Mouse (Mus musculus) gastrocnemius, adult 18-20 months (tissue): ENCODE measurements around the gene Syt2. TPM values are rescaled to one million over a fixed set of nuclear protein-coding genes. Genes with fewer than 3 reads are reported as not detected.
A peak's percentile ranks its signal among the peaks of the same experiment; 100 is the strongest.

Source experiments
- DNase-seq: peaks from one replicate; pipeline ENCODE4 v3.0.0; 2021; ENCODE audit warnings: low spot score
- total RNA-seq, 2 experiments: library from RNA; stranded (reverse); gene quantifications; 2 replicates each; pipeline ENCODE4 v1.2.3; 2021

Syt2 gene
- total RNA-seq, 2 experiments from 2014 or later: not detected

GRCm38 (mm10) chr1:134703232-134703631, 56.8 kb downstream of the Syt2 start:
- no peak for DNase-seq

DNA sequence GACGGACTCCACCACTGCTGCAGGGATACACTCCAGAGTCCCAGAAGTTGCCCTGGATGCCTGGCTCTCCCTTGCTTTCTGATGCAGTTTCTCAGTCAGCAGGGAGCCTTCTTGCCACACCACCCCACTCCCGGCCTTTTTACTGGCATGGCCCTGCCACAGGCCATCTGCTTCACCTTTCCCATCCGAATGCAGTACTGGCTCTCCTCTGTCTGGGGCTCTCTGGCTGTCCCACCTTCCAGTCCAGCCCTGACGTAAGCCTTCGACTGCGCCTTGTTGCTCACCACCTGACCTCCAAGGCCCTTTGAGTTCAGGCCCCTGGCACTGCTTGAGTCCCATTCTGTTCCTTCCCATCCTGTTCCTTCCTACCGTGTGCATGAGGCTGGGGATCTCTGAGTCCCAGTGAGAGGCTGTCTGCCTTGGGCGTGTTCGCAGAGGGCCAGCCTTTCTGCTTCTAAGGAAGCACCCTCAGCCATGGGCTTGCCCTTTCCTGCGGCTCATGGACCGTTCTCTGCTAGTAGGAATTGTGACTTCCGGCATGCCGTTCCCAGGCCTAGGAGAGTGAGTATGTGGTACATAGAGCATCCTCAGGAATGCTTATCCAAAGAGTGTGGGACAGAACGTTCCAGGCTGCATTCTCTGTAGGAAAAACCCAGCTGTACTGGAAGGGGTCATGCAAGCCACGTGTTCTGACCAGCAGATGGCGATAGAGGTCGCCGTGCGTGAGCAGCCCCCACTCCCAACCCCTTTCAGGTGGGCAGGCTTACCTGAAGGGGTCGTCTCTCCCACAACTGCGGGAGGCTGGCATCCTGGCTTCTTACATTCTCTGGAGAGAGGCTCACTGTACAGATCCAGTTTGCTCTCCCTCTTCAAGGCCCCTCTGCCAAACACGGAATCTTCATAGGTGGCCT, 58.2 kb downstream of the Syt2 start:
- peak; percentile 46 for DNase-seq

- no peak for DNase-seq
These were observed 60.1 kb downstream of the Syt2 start for GRCm38 (mm10) chr1:134706549-134706948.

GRCm38 (mm10) chr1:134707516-134707915, 61.0 kb downstream of the Syt2 start:
- DNase-seq: no peak

- no peak for DNase-seq
These were observed 61.8 kb downstream of the Syt2 start for GRCm38 (mm10) chr1:134708274-134708673.

- DNase-seq: no peak
These were observed 62.4 kb downstream of the Syt2 start for GRCm38 (mm10) chr1:134708801-134709385.

- DNase-seq: no peak
These were observed 63.2 kb downstream of the Syt2 start for GRCm38 (mm10) chr1:134709411-134710306.

- no peak for DNase-seq
These were observed 64.6 kb downstream of the Syt2 start for GRCm38 (mm10) chr1:134711061-134711460.

DNA sequence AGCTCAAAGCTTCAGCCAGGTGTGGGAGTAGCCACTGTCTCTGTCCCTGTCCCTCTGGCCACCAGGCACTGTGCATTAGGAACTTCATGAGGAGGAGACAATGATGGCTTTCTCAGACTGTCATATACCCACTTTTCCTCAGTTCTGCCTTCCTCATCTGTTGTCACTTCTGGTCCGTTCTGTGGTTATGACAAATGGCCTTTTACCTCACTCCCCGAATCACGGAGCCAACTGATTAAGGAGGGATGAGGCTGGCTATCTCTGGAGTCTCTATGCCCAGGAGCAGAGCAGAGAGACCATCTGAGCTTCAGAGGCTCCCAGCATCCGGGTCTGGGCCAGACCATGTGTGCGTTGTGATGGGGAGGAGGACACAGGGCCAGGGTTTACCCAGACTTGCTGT, 65.2 kb downstream of the Syt2 start:
- DNase-seq: no peak

- no peak for DNase-seq
These were observed 66.4 kb downstream of the Syt2 start for GRCm38 (mm10) chr1:134712781-134713299.

GRCm38 (mm10) chr1:134713421-134713969, 67.0 kb downstream of the Syt2 start:
- no peak for DNase-seq

GRCm38 (mm10) chr1:134714166-134714565, 67.7 kb downstream of the Syt2 start:
- DNase-seq: no peak

- no peak for DNase-seq
These were observed 68.6 kb downstream of the Syt2 start for GRCm38 (mm10) chr1:134715092-134715491.

DNA sequence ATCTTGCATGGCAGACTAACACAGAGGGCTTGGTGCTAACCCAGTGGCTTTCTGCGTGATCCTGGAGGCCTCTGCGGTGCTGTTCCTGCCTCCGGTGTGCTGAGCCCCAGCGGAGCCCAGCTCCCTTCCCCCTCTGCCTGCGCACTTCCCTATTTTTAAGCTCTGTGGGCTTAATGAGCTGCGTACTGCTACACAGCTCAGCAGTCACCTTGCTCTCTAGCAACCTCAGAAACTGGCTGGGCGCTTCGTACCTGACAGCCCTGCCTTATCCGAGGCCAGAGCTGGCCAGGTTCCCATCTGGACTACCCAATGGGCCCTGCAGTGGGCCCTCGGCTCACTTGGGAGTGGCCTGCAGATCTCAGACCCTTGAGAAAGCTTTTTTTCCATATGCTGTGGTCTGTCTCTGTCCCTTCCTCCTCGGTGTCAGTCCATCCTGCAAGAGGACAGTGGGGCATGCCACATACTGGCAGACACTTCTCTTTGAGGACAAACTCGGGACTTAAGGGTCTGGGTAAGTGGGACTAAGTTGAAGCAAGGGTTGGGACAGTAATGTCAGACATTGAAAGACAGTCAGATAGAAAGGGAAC, 73.3 kb downstream of the Syt2 start:
- DNase-seq: no peak

GRCm38 (mm10) chr1:134721486-134721885, 75.0 kb downstream of the Syt2 start:
- DNase-seq: no peak

- DNase-seq: no peak
These were observed 76.4 kb downstream of the Syt2 start for GRCm38 (mm10) chr1:134722891-134723290.

DNA sequence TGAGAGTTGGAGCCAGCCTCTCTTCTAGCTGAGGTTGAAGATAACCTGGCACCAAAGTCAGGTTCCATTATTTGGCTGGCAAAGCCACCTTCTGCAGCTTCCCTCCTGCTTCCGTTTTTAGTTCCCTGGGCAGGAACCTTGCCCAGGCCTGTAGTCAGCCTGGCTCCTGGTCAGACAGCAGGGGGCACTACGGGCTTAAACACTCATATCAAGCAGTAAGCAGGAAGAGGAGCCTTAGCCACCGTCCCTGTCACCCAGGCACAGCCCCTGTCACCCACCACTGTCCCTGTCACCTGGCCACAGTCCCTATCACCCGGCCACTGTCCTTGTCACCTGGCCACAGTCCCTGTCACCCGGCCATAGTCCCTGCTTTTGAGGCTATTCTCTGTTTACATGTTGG, 78.8 kb downstream of the Syt2 start:
- DNase-seq: peak; percentile 74

GRCm38 (mm10) chr1:134726480-134726879, 80.0 kb downstream of the Syt2 start:
- no peak for DNase-seq

GRCm38 (mm10) chr1:134727256-134727655, 80.8 kb downstream of the Syt2 start:
- no peak for DNase-seq

- DNase-seq: no peak
These were observed 87.2 kb downstream of the Syt2 start for GRCm38 (mm10) chr1:134733659-134734058.

DNA sequence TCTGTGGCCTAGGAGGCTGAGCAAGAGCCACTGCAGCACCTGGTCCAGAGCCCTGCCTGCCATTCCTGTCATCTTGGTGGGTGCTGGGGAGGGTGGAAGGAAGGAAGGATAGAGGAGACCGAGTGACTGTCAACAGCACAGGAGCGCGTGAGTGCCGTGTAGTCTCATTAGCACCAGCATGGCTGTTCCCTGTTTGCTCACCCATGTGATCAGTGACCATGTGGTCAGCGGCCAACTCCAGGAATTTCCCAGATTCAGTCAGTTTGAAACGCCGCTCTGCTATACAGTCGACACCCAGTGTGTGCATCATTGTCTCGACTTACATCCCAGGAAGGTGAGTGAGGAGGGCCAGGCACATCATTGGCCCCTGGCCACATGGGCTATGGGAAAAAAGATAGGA, 91.0 kb downstream of the Syt2 start:
- DNase-seq: no peak
